Mouse (Mus musculus) heart, adult 11 months (tissue): ENCODE measurements around the gene Eepd1.

Experiments used
- DNase-seq: peaks from one replicate; pipeline ENCODE4 v3.0.0; 2022

Eepd1 gene

DNA sequence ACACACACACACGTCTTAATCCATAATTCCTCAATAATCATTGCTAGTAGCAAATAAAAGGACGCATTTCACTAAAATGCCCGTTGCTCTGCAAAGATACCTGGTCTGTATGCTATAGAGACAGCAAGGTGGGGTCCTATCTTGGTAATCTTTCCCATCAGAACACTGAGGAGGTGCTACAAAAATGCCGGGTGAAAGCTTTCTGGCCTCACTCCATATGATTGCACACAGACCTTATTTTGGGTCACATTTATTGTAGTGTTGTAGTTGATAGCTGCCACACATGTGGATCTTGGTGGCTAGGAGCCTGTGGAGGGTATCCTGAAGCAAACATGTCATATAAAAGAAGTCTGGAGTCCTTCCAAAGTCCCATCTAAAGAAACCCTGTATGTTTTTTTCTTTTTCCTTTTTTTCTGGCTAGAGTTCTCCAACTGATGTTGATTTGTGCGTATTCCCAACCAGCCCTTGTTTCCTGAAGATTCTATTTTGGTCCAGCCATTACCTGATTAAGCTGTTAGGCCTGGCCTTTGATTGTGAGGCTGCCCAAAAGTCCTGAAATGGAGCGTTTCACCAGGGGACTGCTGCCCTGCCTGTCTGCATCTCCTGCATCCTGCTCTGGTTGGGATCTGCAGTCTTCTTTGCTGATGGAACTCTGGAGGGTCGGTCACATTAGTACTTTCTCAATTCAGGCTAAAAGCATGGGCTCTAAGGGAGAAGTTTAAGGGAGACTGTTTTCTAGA is 8.0 kb downstream of the Eepd1 start:
- peak; percentile 93 for DNase-seq

- peak; percentile 93 for DNase-seq
Observed at GRCm38 (mm10) chr9:25490278-25491145, 9.2 kb downstream of the Eepd1 start.

DNA sequence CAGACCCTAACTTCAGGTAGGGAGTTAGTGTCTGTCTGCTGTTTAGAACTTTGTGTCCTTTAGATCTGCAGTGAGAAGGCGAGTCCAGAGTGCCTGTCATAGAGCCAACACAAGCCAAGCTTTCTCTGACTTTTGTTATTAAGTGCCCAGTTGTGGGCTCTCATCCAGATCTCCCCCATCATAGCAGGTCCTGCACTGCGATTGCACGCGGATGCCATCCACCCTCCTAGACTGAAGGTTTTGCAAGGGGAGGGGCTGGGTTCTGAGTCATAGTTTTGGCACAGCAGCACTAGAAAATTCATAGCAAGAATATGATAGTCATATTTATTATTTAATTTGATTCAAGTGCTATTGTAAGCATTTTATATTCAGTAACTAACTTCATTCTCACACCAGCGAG is 12.6 kb downstream of the Eepd1 start:
- peak; percentile 88 for DNase-seq

DNA sequence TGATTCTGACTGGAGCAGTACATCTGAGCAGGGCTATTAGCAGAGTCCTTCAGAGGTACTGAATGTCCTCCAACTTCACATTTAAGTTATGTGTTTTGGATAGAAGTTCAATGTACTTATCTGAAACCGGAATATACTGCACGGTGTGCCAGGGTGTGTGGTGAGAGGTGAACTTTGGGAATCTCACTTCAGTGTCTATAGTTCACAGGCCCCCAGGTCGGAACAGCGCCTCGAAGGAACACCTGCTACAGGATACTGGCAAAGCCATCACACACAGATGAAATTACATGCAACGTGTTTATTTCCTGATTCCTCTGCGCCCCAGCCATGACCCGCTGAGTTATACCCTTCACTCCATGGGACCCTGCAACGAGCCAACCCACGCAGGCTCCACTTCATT is 14.3 kb downstream of the Eepd1 start:
- DNase-seq, result peak; percentile 73

DNA sequence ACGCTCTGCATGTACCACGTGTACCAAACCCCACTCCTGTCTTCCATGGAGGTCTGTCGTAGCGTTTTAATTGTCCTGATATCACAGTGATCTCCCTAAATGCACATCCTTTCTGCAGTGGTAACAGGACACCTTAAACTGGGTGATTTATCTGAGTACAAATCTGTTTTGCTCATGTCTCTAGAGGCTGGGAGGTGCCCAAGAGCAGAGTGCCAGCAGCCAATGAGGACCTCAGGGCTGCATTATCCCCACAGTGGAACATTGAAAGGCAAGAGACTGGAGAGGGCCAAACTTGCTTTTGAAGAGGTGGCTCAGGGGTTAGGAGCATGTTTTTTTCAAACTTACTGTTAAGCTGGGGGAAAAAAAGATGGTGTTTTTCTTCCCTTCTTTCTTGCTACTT is 14.8 kb downstream of the Eepd1 start:
- peak; percentile 82 for DNase-seq

GRCm38 (mm10) chr9:25496703-25497102 is 15.4 kb downstream of the Eepd1 start:
- DNase-seq, result peak; percentile 31

DNA sequence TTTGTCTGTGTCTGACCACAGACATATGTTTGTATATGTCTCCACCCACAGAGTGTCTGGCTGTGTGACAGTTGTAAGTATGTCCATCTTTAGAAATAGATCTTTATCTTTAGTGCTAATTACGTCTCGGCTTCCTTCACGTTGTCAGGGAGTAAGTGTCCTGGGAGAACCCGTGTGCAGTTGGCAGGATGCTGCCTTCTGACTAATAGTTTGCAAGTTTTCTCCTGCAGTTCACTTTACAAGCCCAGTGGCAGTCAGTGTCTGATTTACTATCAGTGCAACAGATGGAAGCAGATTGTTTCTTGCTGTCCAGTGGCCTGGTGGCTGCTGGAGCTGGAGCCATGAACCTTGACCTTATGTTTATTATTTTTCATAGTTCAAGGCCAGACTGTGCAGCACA is 17.4 kb downstream of the Eepd1 start:
- DNase-seq, result peak; percentile 85

- peak; percentile 84 for DNase-seq
Observed at GRCm38 (mm10) chr9:25499306-25499705, 18.0 kb downstream of the Eepd1 start.

DNA sequence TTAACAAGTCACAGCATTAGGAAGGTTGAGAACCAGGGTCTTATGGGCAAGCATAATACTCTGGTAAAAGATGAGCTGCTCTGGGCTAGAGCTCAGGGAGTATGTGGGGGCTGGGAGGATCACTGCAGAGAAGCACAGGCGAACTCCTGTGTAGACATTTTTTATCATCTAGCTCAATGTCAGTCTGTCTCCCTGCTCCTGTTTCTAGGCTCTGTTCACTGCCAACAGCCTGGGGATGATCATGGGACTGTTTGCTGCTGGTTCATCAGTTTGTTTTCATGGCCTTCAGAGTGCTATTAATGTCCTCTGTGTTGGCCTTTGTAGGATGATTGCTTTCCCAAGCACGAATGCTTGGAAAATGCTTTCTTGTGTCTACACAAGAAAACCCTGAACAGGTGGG is 18.7 kb downstream of the Eepd1 start:
- DNase-seq, result peak; percentile 92

DNA sequence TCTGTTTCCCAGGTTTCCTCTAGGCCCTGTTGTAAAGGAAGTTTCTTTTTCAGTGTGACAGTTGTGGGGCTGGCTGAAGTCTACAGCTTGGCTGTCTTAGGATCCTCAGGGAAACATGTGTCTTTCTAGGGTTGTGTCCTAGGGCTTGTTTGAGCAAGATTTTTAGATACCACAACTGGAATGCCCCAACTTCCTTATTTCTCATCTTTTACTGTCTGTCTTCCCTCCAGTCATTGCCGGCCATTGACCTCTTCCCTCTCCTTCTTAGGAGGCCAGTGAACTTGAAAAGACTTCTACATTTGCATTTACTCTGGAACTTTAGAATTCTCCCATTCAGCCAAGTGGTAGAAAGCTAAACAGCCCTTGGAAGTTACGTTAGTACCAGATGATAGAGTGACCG is 27.5 kb downstream of the Eepd1 start:
- DNase-seq, result peak; percentile 89

- DNase-seq, result peak; percentile 97
Observed at GRCm38 (mm10) chr9:25510572-25510971, 29.2 kb downstream of the Eepd1 start.

- DNase-seq, result peak; percentile 82
Observed at GRCm38 (mm10) chr9:25513050-25513449, 31.7 kb downstream of the Eepd1 start.

GRCm38 (mm10) chr9:25513556-25513955 is 32.2 kb downstream of the Eepd1 start:
- peak; percentile 89 for DNase-seq

- DNase-seq, result peak; percentile 87
Observed at GRCm38 (mm10) chr9:25516640-25517039, 35.3 kb downstream of the Eepd1 start.

GRCm38 (mm10) chr9:25517982-25518381 is 36.6 kb downstream of the Eepd1 start:
- peak; percentile 94 for DNase-seq

- peak; percentile 95 for DNase-seq
Observed at GRCm38 (mm10) chr9:25519193-25519592, 37.8 kb downstream of the Eepd1 start.

DNA sequence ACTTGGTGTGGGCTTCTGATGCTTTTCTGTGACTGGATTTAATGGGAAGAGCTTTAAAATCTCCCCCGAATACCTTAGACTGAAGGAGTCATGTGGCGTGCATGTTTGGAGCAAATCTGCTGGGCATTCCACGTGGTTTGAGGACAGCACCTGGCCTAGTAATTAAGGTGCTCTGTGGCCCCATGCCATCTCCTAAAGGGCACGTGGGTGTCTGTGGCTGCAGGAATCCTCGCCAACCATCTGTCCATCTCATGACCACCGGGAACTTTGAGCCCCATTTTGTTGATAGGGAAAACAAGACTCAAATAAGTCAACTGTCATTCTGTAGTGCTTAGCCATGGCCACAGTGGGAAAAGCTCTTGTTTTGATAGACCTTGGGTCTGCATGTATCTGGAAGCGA is 39.5 kb downstream of the Eepd1 start:
- DNase-seq, result peak; percentile 36

- peak; percentile 24 for DNase-seq
Observed at GRCm38 (mm10) chr9:25521825-25522224, 40.5 kb downstream of the Eepd1 start.

DNA sequence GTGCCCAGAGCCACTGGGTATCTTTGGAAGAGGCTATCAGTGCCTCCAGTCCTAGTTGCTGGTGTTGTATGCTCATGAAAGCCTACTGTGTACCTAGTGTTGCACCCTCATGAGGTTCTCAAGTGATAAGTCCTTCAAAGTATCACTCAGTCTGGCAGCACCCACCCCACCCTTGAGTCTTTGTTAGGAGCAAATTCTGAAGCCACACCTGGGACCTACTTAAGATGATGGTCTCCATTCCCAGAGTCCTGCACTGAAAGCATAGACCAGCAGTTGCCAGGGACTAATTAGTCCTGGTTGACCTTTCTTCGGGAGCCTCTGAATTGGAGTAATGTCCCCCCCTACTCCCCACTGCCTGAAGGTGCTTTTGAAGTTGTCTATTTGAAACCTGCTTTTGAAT is 45.2 kb downstream of the Eepd1 start:
- no peak for DNase-seq

DNA sequence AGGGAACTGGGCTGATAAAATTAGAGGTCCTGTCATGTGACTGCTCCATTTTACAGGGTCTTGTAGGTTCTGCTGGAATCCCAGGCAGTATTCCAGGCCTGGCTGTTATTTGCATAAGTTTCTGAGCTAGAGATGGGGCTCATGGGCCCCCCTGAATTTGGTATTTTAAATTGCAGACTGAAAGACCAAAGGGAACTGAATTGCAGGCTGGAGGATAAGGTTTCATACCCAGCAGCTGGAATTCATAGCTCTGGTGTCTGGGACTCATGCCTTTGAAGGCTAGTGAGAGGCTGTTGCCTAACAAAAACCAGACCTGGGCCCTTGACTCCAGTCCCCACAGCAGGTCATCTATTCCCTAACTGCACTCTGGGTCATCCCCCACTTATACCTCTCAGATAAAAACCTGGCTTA is 45.6 kb downstream of the Eepd1 start:
- peak; percentile 98 for DNase-seq

- no peak for DNase-seq
Observed at GRCm38 (mm10) chr9:25527359-25528038, 46.2 kb downstream of the Eepd1 start.

- no peak for DNase-seq
Observed at GRCm38 (mm10) chr9:25531627-25532026, 50.3 kb downstream of the Eepd1 start.

GRCm38 (mm10) chr9:25532105-25532504 is 50.8 kb downstream of the Eepd1 start:
- DNase-seq, result no peak

- no peak for DNase-seq
Observed at GRCm38 (mm10) chr9:25535487-25535886, 54.1 kb downstream of the Eepd1 start.
